ENCODE assay signal across 29 mouse cellular contexts in the genomic region with DNA sequence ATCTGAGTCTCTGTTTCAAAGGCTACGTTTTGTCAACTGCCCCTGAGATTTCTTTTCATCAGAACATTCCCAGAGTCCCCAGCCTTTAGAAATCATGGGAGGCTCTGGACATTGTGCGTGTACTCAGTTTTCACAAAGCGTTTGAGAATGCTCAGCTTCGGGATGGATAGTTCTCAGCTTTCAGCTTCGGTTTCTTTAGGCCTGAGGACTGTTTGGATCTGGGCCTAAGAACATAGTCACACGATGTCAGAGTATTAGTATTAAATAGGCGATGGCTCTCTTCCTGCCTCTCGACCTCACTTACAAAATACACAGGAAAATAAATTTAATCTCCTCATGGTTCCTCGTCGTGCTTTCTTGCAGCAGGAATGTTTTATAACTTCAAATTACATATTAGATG.
DNase-seq lines count a peak whose midpoint lies in the region; ATAC-seq lines count a peak whose summit lies in the region.
"Had no signal": no experiment of that assay in that cellular context is flagged by ENCODE, and none has a peak within 500 bp of the region (broad histone marks: within the 10 kb centered on the region; RNA-seq: fewer than 3 reads in every experiment).

No protein-coding gene starts in this region.

- WGBS in embryonic facial prominence, embryonic 11.5 days = 51% methylated on average over 10 of the region's 10 CpGs
- 68% methylated on average over 10 of the region's 10 CpGs for WGBS in embryonic facial prominence, embryonic 10.5 days
- WGBS in intestine, embryonic 14.5 days = 58% methylated on average over 10 of the region's 10 CpGs
- 57% methylated on average over 10 of the region's 10 CpGs for WGBS in intestine, embryonic 16.5 days
- 39% methylated on average over 10 of the region's 10 CpGs for WGBS in embryonic facial prominence, embryonic 15.5 days

- H3K36me3 ChIP-seq in embryonic facial prominence, embryonic 11.5 days (replicated peaks; ENCODE audit: control insufficient read depth, insufficient read depth, low read depth, low read length) = no peaks in the 10 kb centered on the region
- no peaks in the 10 kb centered on the region for H3K36me3 ChIP-seq in embryonic facial prominence, embryonic 10.5 days (replicated peaks)
- H3K36me3 ChIP-seq in intestine, embryonic 14.5 days (ENCODE audit: control insufficient read depth, insufficient read depth, low read length) = no peaks in the 10 kb centered on the region
- no peaks in the 10 kb centered on the region for H3K36me3 ChIP-seq in intestine, embryonic 16.5 days (ENCODE audit: control insufficient read depth, insufficient read depth, low read length)
- H3K36me3 ChIP-seq in embryonic facial prominence, embryonic 15.5 days = no peaks in the 10 kb centered on the region
- H3K36me3 ChIP-seq: embryonic facial prominence, embryonic 12.5 days; forebrain, embryonic 12.5 days; heart, embryonic 12.5 days; heart, embryonic 15.5 days; hindbrain, embryonic 10.5 days; hindbrain, embryonic 13.5 days had no signal

- no peak overlapping the region for H3K9ac ChIP-seq in embryonic facial prominence, embryonic 11.5 days (replicated peaks; ENCODE audit: low read length)
- no peak overlapping the region for H3K9ac ChIP-seq in intestine, embryonic 14.5 days (ENCODE audit: low read length)
- no peak overlapping the region for H3K9ac ChIP-seq in intestine, embryonic 16.5 days (ENCODE audit: low read depth, low read length)
- H3K9ac ChIP-seq in embryonic facial prominence, embryonic 15.5 days = no peak overlapping the region
- H3K9ac ChIP-seq: embryonic facial prominence, embryonic 12.5 days; forebrain, embryonic 12.5 days; heart, embryonic 12.5 days; heart, embryonic 15.5 days; hindbrain, embryonic 13.5 days had no signal

- H3K4me3 ChIP-seq in embryonic facial prominence, embryonic 11.5 days (ENCODE audit: low read depth, low read length) = no peak overlapping the region
- H3K4me3 ChIP-seq in embryonic facial prominence, embryonic 10.5 days = no peak overlapping the region
- H3K4me3 ChIP-seq in intestine, embryonic 14.5 days (ENCODE audit: low read depth, low read length) = no peak overlapping the region
- H3K4me3 ChIP-seq in intestine, embryonic 16.5 days (ENCODE audit: low read length) = no peak overlapping the region
- H3K4me3 ChIP-seq in embryonic facial prominence, embryonic 15.5 days (replicated peaks) = no peak overlapping the region
- H3K4me3 ChIP-seq: embryonic facial prominence, embryonic 12.5 days; forebrain, embryonic 12.5 days; heart, embryonic 12.5 days; heart, embryonic 15.5 days; hindbrain, embryonic 10.5 days; hindbrain, embryonic 13.5 days had no signal

- DNase-seq in embryonic facial prominence, embryonic 11.5 days (ENCODE audit: low spot score) = peak; percentile 43
- DNase-seq in embryonic facial prominence, embryonic 10.5 days (ENCODE audit: low spot score) = no peak
- peak; percentile 46 for DNase-seq in intestine, embryonic 14.5 days (ENCODE audit: low spot score)
- DNase-seq in adipocyte (ENCODE audit: low spot score) = peak; percentile 12
- DNase-seq in MN1 (ENCODE audit: low spot score) = no peak
- DNase-seq: adrenal gland, adult 8-10 months; adrenal gland, postnatal 25 days; cerebellum, adult 11-12 months; cerebellum, adult 8-10 months; cerebellum, postnatal 10 days; cerebellum, postnatal 36 days; embryo, embryonic 11 days; gastrocnemius, postnatal 10 days; gastrocnemius, postnatal 36 days; heart, postnatal 10 days; heart, postnatal 36 days had no signal

- no peak for ATAC-seq in embryonic facial prominence, embryonic 11.5 days (replicated peaks; ENCODE audit: insufficient number of reproducible peaks, low FRiP score, low TSS enrichment, low read depth)
- ATAC-seq in intestine, embryonic 14.5 days (replicated peaks; ENCODE audit: low FRiP score, low TSS enrichment, low read depth) = no peak
- no peak for ATAC-seq in intestine, embryonic 16.5 days
- no peak for ATAC-seq in embryonic facial prominence, embryonic 15.5 days (ENCODE audit: insufficient number of reproducible peaks, low FRiP score, low TSS enrichment, low read depth)
- ATAC-seq in activated CD4-positive, CD25-positive, alpha-beta regulatory T cell, adult 4 months = no peak
- ATAC-seq: forebrain, embryonic 16.5 days; hindbrain, embryonic 16.5 days; intestine, postnatal 0 days; Patski had no signal

- H3K9me3 ChIP-seq in embryonic facial prominence, embryonic 11.5 days (replicated peaks; ENCODE audit: control insufficient read depth, low read length) = no peaks in the 10 kb centered on the region
- no peaks in the 10 kb centered on the region for H3K9me3 ChIP-seq in embryonic facial prominence, embryonic 10.5 days
- H3K9me3 ChIP-seq in intestine, embryonic 14.5 days (ENCODE audit: control insufficient read depth, low read length) = no peaks in the 10 kb centered on the region
- H3K9me3 ChIP-seq in intestine, embryonic 16.5 days (ENCODE audit: control insufficient read depth, low read length) = no peaks in the 10 kb centered on the region
- no peaks in the 10 kb centered on the region for H3K9me3 ChIP-seq in embryonic facial prominence, embryonic 15.5 days (replicated peaks)
- H3K9me3 ChIP-seq: embryonic facial prominence, embryonic 12.5 days; forebrain, embryonic 12.5 days; heart, embryonic 12.5 days; heart, embryonic 15.5 days; hindbrain, embryonic 10.5 days; hindbrain, embryonic 13.5 days had no signal

- no peak overlapping the region for H3K4me2 ChIP-seq in embryonic facial prominence, embryonic 11.5 days (ENCODE audit: low read depth, low read length)
- H3K4me2 ChIP-seq in intestine, embryonic 14.5 days (ENCODE audit: low read length) = no peak overlapping the region
- no peak overlapping the region for H3K4me2 ChIP-seq in intestine, embryonic 16.5 days (ENCODE audit: low read depth, low read length)
- H3K4me2 ChIP-seq in embryonic facial prominence, embryonic 15.5 days (replicated peaks) = no peak overlapping the region
- H3K4me2 ChIP-seq: embryonic facial prominence, embryonic 12.5 days; forebrain, embryonic 12.5 days; heart, embryonic 12.5 days; heart, embryonic 15.5 days; hindbrain, embryonic 13.5 days had no signal

- H3K4me1 ChIP-seq in embryonic facial prominence, embryonic 11.5 days (ENCODE audit: control insufficient read depth, insufficient read depth, low read length) = no peaks in the 10 kb centered on the region
- peaks cover 18% of the 10 kb centered on the region for H3K4me1 ChIP-seq in embryonic facial prominence, embryonic 10.5 days
- H3K4me1 ChIP-seq in intestine, embryonic 14.5 days (replicated peaks; ENCODE audit: control insufficient read depth, insufficient read depth, low read length) = no peaks in the 10 kb centered on the region
- H3K4me1 ChIP-seq in intestine, embryonic 16.5 days (ENCODE audit: control insufficient read depth, insufficient read depth, low read length) = 0 out of 2 replicates have a peak, but pooled peaks cover 2% of the 10 kb centered on the region
- 0 out of 2 replicates have a peak, but pooled peaks cover 7% of the 10 kb centered on the region for H3K4me1 ChIP-seq in embryonic facial prominence, embryonic 15.5 days
- H3K4me1 ChIP-seq: heart, embryonic 12.5 days; heart, embryonic 15.5 days had no signal

- H3K27ac ChIP-seq in embryonic facial prominence, embryonic 11.5 days (replicated peaks; ENCODE audit: low read depth, low read length) = no peak overlapping the region
- H3K27ac ChIP-seq in embryonic facial prominence, embryonic 10.5 days (replicated peaks) = no peak overlapping the region
- no peak overlapping the region for H3K27ac ChIP-seq in intestine, embryonic 14.5 days (ENCODE audit: low read depth)
- no peak overlapping the region for H3K27ac ChIP-seq in intestine, embryonic 16.5 days (ENCODE audit: low read length)
- H3K27ac ChIP-seq in embryonic facial prominence, embryonic 15.5 days (replicated peaks) = peak overlapping the region; percentile 44
- H3K27ac ChIP-seq: embryonic facial prominence, embryonic 12.5 days; forebrain, embryonic 12.5 days; heart, embryonic 15.5 days; hindbrain, embryonic 10.5 days; hindbrain, embryonic 13.5 days had no signal

- H3K27me3 ChIP-seq in embryonic facial prominence, embryonic 11.5 days (ENCODE audit: control insufficient read depth, insufficient read depth, low read length) = no peaks in the 10 kb centered on the region
- no peaks in the 10 kb centered on the region for H3K27me3 ChIP-seq in embryonic facial prominence, embryonic 10.5 days (replicated peaks; ENCODE audit: low read depth, poor library complexity, severe bottlenecking)
- H3K27me3 ChIP-seq in intestine, embryonic 14.5 days (replicated peaks; ENCODE audit: control insufficient read depth, insufficient read depth, low read length) = no peaks in the 10 kb centered on the region
- no peaks in the 10 kb centered on the region for H3K27me3 ChIP-seq in intestine, embryonic 16.5 days (replicated peaks; ENCODE audit: control insufficient read depth, insufficient read depth, low read length)
- H3K27me3 ChIP-seq in embryonic facial prominence, embryonic 15.5 days = no peaks in the 10 kb centered on the region
- H3K27me3 ChIP-seq: embryonic facial prominence, embryonic 12.5 days; heart, embryonic 12.5 days; heart, embryonic 15.5 days; hindbrain, embryonic 13.5 days; Patski had no signal

Comparison
In these comparisons a context has a peak if more than half of its experiments do, and no peak if none do; other contexts are left out.
1. DNase-seq: peak in embryonic facial prominence, embryonic 11.5 days (single experiment), intestine, embryonic 14.5 days (single experiment) and adipocyte (single experiment); none in embryonic facial prominence, embryonic 10.5 days (single experiment) and MN1 (single experiment).